Mouse (Mus musculus) cerebellum, adult 2 months (tissue): Measurements from ENCODE around the gene Olfr710.

Source experiments
- CTCF ChIP-seq: fragments of 200-500 bp; IDR thresholded peaks from 2 replicates; pipeline ENCODE4 v1.5.1; 2011; ENCODE audit warnings: low read depth, mild to moderate bottlenecking, control low read depth, low read length, moderate library complexity, borderline replicate concordance; ENCODE audit not compliant: insufficient read depth
- POLR2A ChIP-seq: fragments of 200-500 bp; IDR thresholded peaks from 2 replicates; pipeline ENCODE4 v1.6.1; 2011; ENCODE audit warnings: low read length, control low read depth, borderline replicate concordance; ENCODE audit not compliant: insufficient read depth

DNA sequence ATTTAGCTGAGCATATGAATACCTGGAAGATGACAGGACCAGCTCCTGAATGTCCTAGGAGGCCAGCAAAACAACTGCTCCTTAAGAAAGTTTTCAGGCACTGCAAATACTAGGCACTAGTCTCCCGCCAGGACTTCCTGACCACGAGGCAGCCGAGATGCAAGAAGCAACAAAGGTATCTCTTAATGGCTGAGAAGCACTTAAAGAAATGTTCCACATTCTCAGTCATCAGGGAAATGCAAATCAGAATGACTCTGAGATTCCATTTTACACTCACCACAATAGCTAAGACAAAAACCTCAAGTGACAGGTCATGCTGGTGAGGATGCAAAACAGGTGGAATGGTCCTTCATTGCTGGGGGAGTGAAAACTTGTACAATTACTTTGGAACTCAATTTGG, 37.1 kb upstream of the Olfr710 start:
- no peak for TF ChIP-seq POLR2A
- TF ChIP-seq CTCF, result no peak
